Mouse (Mus musculus): Measurements from ENCODE around the gene Tnpo1.

The Tnpo1 gene

GRCm38 (mm10) chr13:98925486-98926212 is 535 bp downstream of the Tnpo1 start:
- peak; percentile 65 for DNase-seq (ENCODE audit: low read depth, low spot score)

GRCm38 (mm10) chr13:98924897-98925485 is 1.2 kb downstream of the Tnpo1 start:
- DNase-seq (ENCODE audit: low read depth, low spot score): no peak

- DNase-seq (ENCODE audit: low read depth, low spot score): no peak
Observed at GRCm38 (mm10) chr13:98922806-98923205, 3.4 kb downstream of the Tnpo1 start.

GRCm38 (mm10) chr13:98921276-98921675 is 4.9 kb downstream of the Tnpo1 start:
- DNase-seq (ENCODE audit: low read depth, low spot score): no peak

- no peak for DNase-seq (ENCODE audit: low read depth, low spot score)
Observed at GRCm38 (mm10) chr13:98920300-98920699, 5.9 kb downstream of the Tnpo1 start.

GRCm38 (mm10) chr13:98919695-98920094 is 6.5 kb downstream of the Tnpo1 start:
- no peak for DNase-seq (ENCODE audit: low read depth, low spot score)

- DNase-seq (ENCODE audit: low read depth, low spot score): peak; percentile 71
Observed at GRCm38 (mm10) chr13:98917851-98918250, 8.3 kb downstream of the Tnpo1 start.

- DNase-seq (ENCODE audit: low read depth, low spot score): no peak
Observed at GRCm38 (mm10) chr13:98915591-98915990, 10.6 kb downstream of the Tnpo1 start.

GRCm38 (mm10) chr13:98914844-98915212 is 11.4 kb downstream of the Tnpo1 start:
- DNase-seq (ENCODE audit: low read depth, low spot score): no peak

GRCm38 (mm10) chr13:98914010-98914843 is 12.0 kb downstream of the Tnpo1 start:
- DNase-seq (ENCODE audit: low read depth, low spot score): no peak

GRCm38 (mm10) chr13:98913196-98913595 is 13.0 kb downstream of the Tnpo1 start:
- no peak for DNase-seq (ENCODE audit: low read depth, low spot score)

- DNase-seq (ENCODE audit: low read depth, low spot score): no peak
Observed at GRCm38 (mm10) chr13:98912602-98913001, 13.6 kb downstream of the Tnpo1 start.

- DNase-seq (ENCODE audit: low read depth, low spot score): no peak
Observed at GRCm38 (mm10) chr13:98910801-98911200, 15.4 kb downstream of the Tnpo1 start.

GRCm38 (mm10) chr13:98904608-98905007 is 21.6 kb downstream of the Tnpo1 start:
- no peak for DNase-seq (ENCODE audit: low read depth, low spot score)

- DNase-seq (ENCODE audit: low read depth, low spot score): no peak
Observed at GRCm38 (mm10) chr13:98902366-98903025, 23.7 kb downstream of the Tnpo1 start.

GRCm38 (mm10) chr13:98899550-98899949 is 26.6 kb downstream of the Tnpo1 start:
- DNase-seq (ENCODE audit: low read depth, low spot score): no peak

GRCm38 (mm10) chr13:98897577-98897976 is 28.6 kb downstream of the Tnpo1 start:
- DNase-seq (ENCODE audit: low read depth, low spot score): peak; percentile 52

GRCm38 (mm10) chr13:98896434-98897126 is 29.6 kb downstream of the Tnpo1 start:
- DNase-seq (ENCODE audit: low read depth, low spot score): no peak

- DNase-seq (ENCODE audit: low read depth, low spot score): no peak
Observed at GRCm38 (mm10) chr13:98896013-98896412, 30.2 kb downstream of the Tnpo1 start.

- no peak for DNase-seq (ENCODE audit: low read depth, low spot score)
Observed at GRCm38 (mm10) chr13:98894900-98895299, 31.3 kb downstream of the Tnpo1 start.

GRCm38 (mm10) chr13:98891443-98891842 is 34.7 kb downstream of the Tnpo1 start:
- DNase-seq (ENCODE audit: low read depth, low spot score): no peak
